Mouse (Mus musculus): Measurements from ENCODE around the gene Cyb561d1.

DNA sequence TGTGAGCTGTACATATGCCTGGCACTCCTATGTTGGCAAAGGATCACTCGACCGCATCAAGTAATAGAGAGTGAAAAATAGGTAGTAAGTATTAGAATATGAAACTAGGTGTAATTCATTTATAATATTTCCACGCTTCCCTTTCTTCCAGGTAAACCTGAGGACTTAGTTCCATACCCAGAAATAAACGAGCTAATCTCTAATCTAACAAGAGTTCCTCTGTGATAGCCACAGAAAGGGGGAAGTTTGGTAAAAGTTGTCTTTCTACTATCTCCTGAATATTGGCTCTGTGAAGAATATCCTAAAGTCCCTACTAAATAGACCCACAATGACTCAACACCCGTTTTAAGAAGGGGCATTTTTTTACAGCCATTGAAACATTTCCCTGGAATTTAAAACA lies 54.3 kb downstream of the Cyb561d1 start:
- TF ChIP-seq GATA1 (IDR thresholded peaks at IDR 0.05; ENCODE audit: borderline replicate concordance, low read length) (no peak), FLI1 (IDR thresholded peaks at IDR 0.05; ENCODE audit: low read length) (no peak)
